Mouse (Mus musculus) kidney, adult 2 months (tissue): Measurements from ENCODE around the gene Cela2a. TPM values are rescaled to one million over a fixed set of nuclear protein-coding genes. Genes with fewer than 3 reads are reported as not detected.

Experiments
- DNase-seq: peaks from one replicate; pipeline ENCODE4 v3.0.0; 2021
- H3K27ac ChIP-seq: fragments of 200-500 bp; 2 replicates; pipeline ENCODE4 v1.5.1; 2012; ENCODE audit warnings: low read depth, low read length, control low read depth, inconsistent platforms; ENCODE audit not compliant: insufficient read depth
- H3K27me3 ChIP-seq: fragments of 200-500 bp; replicated peaks from 2 replicates; pipeline ENCODE4 v1.6.1; 2012; ENCODE audit warnings: mild to moderate bottlenecking, moderate library complexity, low read length, inconsistent platforms; ENCODE audit not compliant: control insufficient read depth, insufficient read depth
- H3K36me3 ChIP-seq: fragments of 200-500 bp; 2 replicates; pipeline ENCODE4 v1.6.1; 2012; ENCODE audit warnings: mild to moderate bottlenecking, moderate library complexity, low read length, inconsistent platforms; ENCODE audit not compliant: control insufficient read depth, insufficient read depth
- H3K4me1 ChIP-seq: fragments of 200-500 bp; 2 replicates; pipeline ENCODE4 v1.6.1; 2011; ENCODE audit warnings: low read length; ENCODE audit not compliant: control insufficient read depth, insufficient read depth
- H3K4me3 ChIP-seq: fragments of 200-500 bp; 2 replicates; pipeline ENCODE4 v1.5.1; 2011; ENCODE audit warnings: mild to moderate bottlenecking, low read depth, low read length, control low read depth; ENCODE audit not compliant: insufficient read depth
- CTCF ChIP-seq: fragments of 200-500 bp; conservative IDR thresholded peaks from 2 replicates; pipeline ENCODE4 v1.5.1; 2011; ENCODE audit warnings: low read depth, mild to moderate bottlenecking, control low read depth, low read length, moderate library complexity, mixed read lengths; ENCODE audit not compliant: insufficient read depth, insufficient read length
- POLR2A ChIP-seq: fragments of 200-500 bp; IDR thresholded peaks from one replicate; pipeline ENCODE4 v1.6.1; 2011; ENCODE audit warnings: low read depth, low read length, control low read depth
- WGBS: fragments of 180-500 bp; shearing (Covaris S2); methylation state at CpG from one replicate; pipeline ENCODE4 v1.1.7; 2018; 5-methylcytosine and 5-hydroxymethylcytosine counted together
- polyA plus RNA-seq: library from polyadenylated mRNA; depleted of rRNA; stranded (reverse); fragments of >200 nt; gene quantifications from 2 replicates; pipeline ENCODE4 v1.2.3, GENCODE M21; 2012

Gene Cela2a
- polyA plus RNA-seq, 1 experiment = 0.52 TPM

DNA sequence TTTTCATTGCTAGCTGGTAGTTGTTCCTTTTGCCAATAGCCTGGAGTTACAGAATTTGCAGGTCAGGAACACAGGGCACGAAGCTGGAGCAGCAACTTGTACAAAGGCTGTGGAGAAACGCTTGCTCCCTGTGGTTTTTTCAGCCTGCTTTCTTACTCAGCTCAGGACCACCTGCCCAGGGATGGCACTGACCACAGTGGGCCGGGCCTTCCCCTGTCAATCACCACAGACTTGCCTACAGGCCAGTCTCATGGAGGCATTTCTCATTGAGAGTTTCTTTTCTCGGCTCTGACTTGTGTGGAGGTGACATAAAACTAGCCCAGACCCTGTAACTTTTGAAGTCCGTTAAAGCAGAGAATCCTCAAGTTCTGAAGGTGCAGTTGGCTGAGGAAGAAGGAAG lies 28.4 kb downstream of the Cela2a start:
- no peak for TF ChIP-seq POLR2A
- no peak for TF ChIP-seq CTCF
- 83% methylated on average over 5 of the region's 5 CpGs for WGBS
- Histone ChIP-seq H3K36me3 (peaks cover 5% of the 10 kb centered on the region; the same call in 1 of the 2 replicates), H3K27me3 (no peaks in the 10 kb centered on the region), H3K27ac (no peak overlapping the region), H3K4me1 (peaks cover 22% of the 10 kb centered on the region), H3K4me3 (no peak overlapping the region)
- DNase-seq = no peak

GRCm38 (mm10) chr4:141796954-141797353 lies 29.0 kb downstream of the Cela2a start:
- no peaks in the 10 kb centered on the region for H3K27me3 ChIP-seq
- no peak overlapping the region for H3K27ac ChIP-seq
- peaks cover 22% of the 10 kb centered on the region for H3K4me1 ChIP-seq
- H3K36me3 ChIP-seq = peaks cover 5% of the 10 kb centered on the region; the same call in 1 of the 2 replicates
- no peak for DNase-seq
- 81% methylated on average over 4 of the region's 4 CpGs for WGBS
- TF ChIP-seq CTCF (no peak), POLR2A (no peak)
- no peak overlapping the region for H3K4me3 ChIP-seq

DNA sequence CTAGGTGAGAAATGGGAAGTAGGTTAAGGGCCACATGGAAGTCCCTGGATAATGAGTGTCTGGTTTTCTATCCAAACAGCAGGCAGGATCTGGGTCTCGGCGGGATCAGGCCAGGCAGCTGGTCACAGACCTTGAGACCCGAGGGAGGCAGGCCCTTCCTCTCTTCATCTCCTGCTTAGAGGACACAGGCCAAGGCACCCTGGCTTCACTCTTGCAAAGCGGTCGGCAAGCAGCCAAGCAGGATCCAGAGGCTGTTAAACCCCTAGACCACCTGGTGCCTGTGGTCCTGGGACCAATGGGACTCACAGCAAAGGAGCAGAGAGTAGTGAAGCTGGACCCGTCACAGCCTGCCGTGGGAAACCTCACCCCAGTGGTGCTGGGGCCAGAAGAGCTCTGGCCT lies 29.6 kb downstream of the Cela2a start:
- 51% methylated on average over 7 of the region's 7 CpGs for WGBS
- H3K36me3 ChIP-seq = peaks cover 5% of the 10 kb centered on the region; the same call in 1 of the 2 replicates
- H3K27ac ChIP-seq = no peak overlapping the region
- peak; percentile 40 for DNase-seq
- TF ChIP-seq POLR2A = no peak
- H3K4me1 ChIP-seq = peaks cover 22% of the 10 kb centered on the region
- no peak overlapping the region for H3K4me3 ChIP-seq
- H3K27me3 ChIP-seq = no peaks in the 10 kb centered on the region

GRCm38 (mm10) chr4:141794152-141794535 lies 31.8 kb downstream of the Cela2a start:
- Histone ChIP-seq H3K4me3 (peak overlapping the region; percentile 95), H3K27me3 (no peaks in the 10 kb centered on the region), H3K27ac (peak overlapping the region; percentile 97), H3K4me1 (peaks cover 25% of the 10 kb centered on the region), H3K36me3 (peaks cover 5% of the 10 kb centered on the region; the same call in 1 of the 2 replicates)
- TF ChIP-seq POLR2A = no peak
- no peak for DNase-seq
- 3% methylated on average over 5 of the region's 5 CpGs for WGBS

GRCm38 (mm10) chr4:141793282-141794151 lies 32.4 kb downstream of the Cela2a start, which contains the start of gene Casp9:
Gene Casp9, plus strand, starts transcription at chr4:141793612.
- DNase-seq = peak; percentile 99
- H3K27ac ChIP-seq = peak within 1 kb of the TSS; percentile 97
- no peaks in the 10 kb centered on the region for H3K27me3 ChIP-seq
- H3K4me1 ChIP-seq = peaks cover 25% of the 10 kb centered on the region
- H3K36me3 ChIP-seq = peaks cover 5% of the 10 kb centered on the region; the same call in 1 of the 2 replicates
- H3K4me3 ChIP-seq = peak within 1 kb of the TSS; percentile 95
- WGBS = under 1% methylated on average over 75 of the region's 80 CpGs
- TF ChIP-seq POLR2A (peak; percentile 31), CTCF (no peak)

DNA sequence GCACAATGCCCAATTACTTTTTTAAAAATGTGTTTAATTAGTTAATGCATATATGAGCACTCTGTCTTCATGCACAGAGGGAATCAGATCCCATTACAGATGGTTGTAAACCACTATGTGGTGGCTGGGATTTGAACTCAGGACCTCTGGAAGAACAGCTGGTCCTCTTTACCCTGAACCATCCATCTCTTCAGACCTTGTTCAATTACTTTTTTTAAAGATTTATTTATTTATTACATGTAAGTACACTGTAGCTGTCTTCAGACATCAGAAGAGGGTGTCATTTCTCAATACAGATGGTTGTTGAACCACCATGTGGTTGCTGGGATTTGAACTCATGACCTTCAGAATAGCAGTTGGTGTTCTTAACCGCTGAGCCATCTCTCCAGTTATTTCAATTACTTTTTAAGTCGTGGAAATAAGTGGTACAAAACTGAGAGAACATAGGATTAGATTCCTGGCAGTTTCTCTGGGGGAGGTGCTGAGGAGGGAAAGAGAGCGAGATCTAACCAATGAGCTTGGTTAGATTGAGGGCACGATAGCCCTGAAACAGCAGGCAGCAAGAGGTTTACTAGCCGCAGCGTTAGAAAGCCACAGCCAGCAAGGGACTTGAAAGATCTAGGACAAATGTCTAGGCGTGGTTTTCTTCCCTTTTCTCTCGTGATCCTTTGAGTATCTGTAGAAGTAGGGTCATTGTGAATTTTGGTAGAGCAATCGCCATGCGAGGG lies 33.2 kb downstream of the Cela2a start:
- no peak for DNase-seq
- H3K4me3 ChIP-seq = peak overlapping the region; percentile 95
- peak overlapping the region; percentile 92 for H3K27ac ChIP-seq
- H3K4me1 ChIP-seq = peaks cover 27% of the 10 kb centered on the region
- H3K27me3 ChIP-seq = no peaks in the 10 kb centered on the region
- 11% methylated on average over 10 of the region's 10 CpGs for WGBS
- H3K36me3 ChIP-seq = peaks cover 4% of the 10 kb centered on the region; the same call in 1 of the 2 replicates
- no peak for TF ChIP-seq CTCF
- no peak for TF ChIP-seq POLR2A

DNA sequence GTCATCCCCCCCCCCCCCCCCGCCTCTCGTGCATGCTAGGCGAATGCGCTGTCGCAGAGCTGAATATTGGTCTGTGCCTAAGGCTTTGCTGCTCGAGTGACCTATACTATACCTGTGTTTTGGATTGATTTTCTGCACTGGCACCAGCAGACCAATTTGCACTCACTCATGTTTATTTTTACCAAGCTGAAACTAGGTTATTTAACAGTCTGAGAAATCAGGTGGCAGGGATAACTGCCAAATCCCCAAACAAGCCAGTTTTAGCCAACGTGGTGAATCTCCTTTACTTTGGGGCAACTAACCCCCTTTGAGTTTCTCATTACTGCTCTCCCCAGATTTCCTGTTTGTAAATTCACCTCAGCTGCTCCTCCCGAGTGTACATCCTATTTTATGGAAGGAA lies 34.0 kb downstream of the Cela2a start:
- TF ChIP-seq POLR2A (no peak), CTCF (no peak)
- H3K27ac ChIP-seq = no peak overlapping the region
- H3K4me1 ChIP-seq = peaks cover 31% of the 10 kb centered on the region
- H3K27me3 ChIP-seq = no peaks in the 10 kb centered on the region
- DNase-seq = no peak
- peaks cover under 1% of the 10 kb centered on the region; the same call in 1 of the 2 replicates for H3K36me3 ChIP-seq
- WGBS = 91% methylated on average over 8 of the region's 8 CpGs
- H3K4me3 ChIP-seq = no peak overlapping the region
